Mouse (Mus musculus): ENCODE measurements around the gene Tinagl1.

GRCm38 (mm10) chr4:130131448-130132105 lies 43.3 kb downstream of the Tinagl1 start:
- TF ChIP-seq CTCF (IDR thresholded peaks at IDR 0.05; ENCODE audit: low read depth, low read length) (no peak), POLR2A (IDR thresholded peaks at IDR 0.05; ENCODE audit: insufficient read depth, low read length) (no peak), EP300 (IDR thresholded peaks at IDR 0.05; ENCODE audit: insufficient read depth, low read depth, low read length) (no peak)
